Mouse (Mus musculus): Measurements from ENCODE around the gene Wipf3. TPM values are rescaled to one million over a fixed set of nuclear protein-coding genes. Genes with fewer than 3 reads are reported as not detected.

Gene Wipf3
- polyA plus RNA-seq, 1 experiment from 2014 or later: 4.5 TPM

DNA sequence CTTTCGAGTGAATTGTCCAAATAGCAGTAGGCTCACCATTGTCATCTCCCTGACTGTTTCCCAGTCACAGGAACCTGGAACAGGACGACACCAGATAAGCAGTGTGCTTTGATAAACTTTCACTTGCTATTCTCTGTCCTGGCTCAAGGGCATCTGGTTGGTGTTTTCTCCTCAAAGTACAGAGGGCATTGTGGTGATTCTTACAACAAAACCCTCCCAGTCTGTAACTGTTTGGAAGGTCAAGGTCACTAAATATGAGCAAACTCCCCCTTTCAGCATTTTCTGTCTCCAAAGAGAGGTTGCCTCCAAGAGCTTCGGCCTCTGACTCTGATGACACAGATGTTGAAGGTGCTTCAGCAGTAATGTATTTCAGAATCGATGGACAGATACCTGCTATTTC is 35.5 kb downstream of the Wipf3 start:
- no peaks in the 10 kb centered on the region for H3K27me3 ChIP-seq (replicated peaks; ENCODE audit: control insufficient read depth, insufficient read depth, low read length)
- ATAC-seq: no peak
- no peaks in the 10 kb centered on the region for H3K9me3 ChIP-seq (ENCODE audit: control insufficient read depth)
- H3K9ac ChIP-seq (ENCODE audit: low read depth, low read length): no peak overlapping the region
- TF ChIP-seq CTCF (IDR thresholded peaks at IDR 0.05; ENCODE audit: low read depth): no peak
- no peak overlapping the region for H3K4me3 ChIP-seq (ENCODE audit: low read depth, low read length)
- no peak overlapping the region for H3K27ac ChIP-seq (ENCODE audit: low read depth, low read length)
- H3K4me1 ChIP-seq (replicated peaks; ENCODE audit: control insufficient read depth, insufficient read depth, low read length): 0 out of 2 replicates have a peak, but pooled peaks cover under 1% of the 10 kb centered on the region
- H3K36me3 ChIP-seq (ENCODE audit: control insufficient read depth, insufficient read depth): no peaks in the 10 kb centered on the region
- WGBS: 78% methylated on average over 4 of the region's 4 CpGs
- no peak overlapping the region for H3K4me2 ChIP-seq (replicated peaks; ENCODE audit: low read depth)

GRCm38 (mm10) chr6:54467371-54467770 is 38.0 kb downstream of the Wipf3 start:
- Histone ChIP-seq H3K36me3 (ENCODE audit: control insufficient read depth, insufficient read depth) (no peaks in the 10 kb centered on the region), H3K4me2 (replicated peaks; ENCODE audit: low read depth) (no peak overlapping the region), H3K27ac (ENCODE audit: low read depth, low read length) (no peak overlapping the region), H3K4me3 (ENCODE audit: low read depth, low read length) (no peak overlapping the region), H3K27me3 (replicated peaks; ENCODE audit: control insufficient read depth, insufficient read depth, low read length) (no peaks in the 10 kb centered on the region), H3K9me3 (ENCODE audit: control insufficient read depth) (no peaks in the 10 kb centered on the region), H3K4me1 (replicated peaks; ENCODE audit: control insufficient read depth, insufficient read depth, low read length) (0 out of 2 replicates have a peak, but pooled peaks cover 3% of the 10 kb centered on the region), H3K9ac (ENCODE audit: low read depth, low read length) (no peak overlapping the region)
- no peak for TF ChIP-seq CTCF (IDR thresholded peaks at IDR 0.05; ENCODE audit: low read depth)
- WGBS: 82% methylated on average over 3 of the region's 3 CpGs
- no peak for ATAC-seq

DNA sequence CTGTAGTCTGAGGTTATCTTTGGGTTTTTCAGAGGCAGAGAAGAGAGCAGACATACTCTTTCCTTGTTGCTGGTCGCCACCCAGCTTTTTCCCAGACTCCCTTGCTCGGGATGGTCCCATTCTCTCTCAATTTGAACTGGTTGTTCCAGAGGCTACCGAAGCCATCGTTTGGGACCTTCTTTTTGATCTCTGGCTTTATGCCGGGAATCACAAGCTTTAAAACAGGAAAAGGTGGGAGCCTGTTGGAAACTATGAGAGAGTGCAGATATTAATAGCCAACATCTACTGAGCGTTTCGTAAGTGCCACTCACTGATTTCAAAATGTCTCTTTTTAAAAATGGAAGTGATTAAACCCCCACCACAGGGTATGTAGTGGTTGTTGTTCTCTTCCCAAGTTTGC is 42.5 kb downstream of the Wipf3 start:
- H3K36me3 ChIP-seq (ENCODE audit: control insufficient read depth, insufficient read depth): no peaks in the 10 kb centered on the region
- peak overlapping the region; percentile 58 for H3K4me2 ChIP-seq (replicated peaks; ENCODE audit: low read depth)
- H3K27me3 ChIP-seq (replicated peaks; ENCODE audit: control insufficient read depth, insufficient read depth, low read length): no peaks in the 10 kb centered on the region
- 76% methylated on average over 7 of the region's 7 CpGs for whole genome bisulfite sequencing
- no peaks in the 10 kb centered on the region for H3K9me3 ChIP-seq (ENCODE audit: control insufficient read depth)
- H3K9ac ChIP-seq (ENCODE audit: low read depth, low read length): 0 out of 2 replicates have a peak overlapping the region, but pooled peaks have one; percentile 37
- no peak for ATAC-seq
- no peak overlapping the region for H3K4me3 ChIP-seq (ENCODE audit: low read depth, low read length)
- TF ChIP-seq CTCF (IDR thresholded peaks at IDR 0.05; ENCODE audit: low read depth): no peak
- 0 out of 2 replicates have a peak, but pooled peaks cover 3% of the 10 kb centered on the region for H3K4me1 ChIP-seq (replicated peaks; ENCODE audit: control insufficient read depth, insufficient read depth, low read length)
- no peak overlapping the region for H3K27ac ChIP-seq (ENCODE audit: low read depth, low read length)

DNA sequence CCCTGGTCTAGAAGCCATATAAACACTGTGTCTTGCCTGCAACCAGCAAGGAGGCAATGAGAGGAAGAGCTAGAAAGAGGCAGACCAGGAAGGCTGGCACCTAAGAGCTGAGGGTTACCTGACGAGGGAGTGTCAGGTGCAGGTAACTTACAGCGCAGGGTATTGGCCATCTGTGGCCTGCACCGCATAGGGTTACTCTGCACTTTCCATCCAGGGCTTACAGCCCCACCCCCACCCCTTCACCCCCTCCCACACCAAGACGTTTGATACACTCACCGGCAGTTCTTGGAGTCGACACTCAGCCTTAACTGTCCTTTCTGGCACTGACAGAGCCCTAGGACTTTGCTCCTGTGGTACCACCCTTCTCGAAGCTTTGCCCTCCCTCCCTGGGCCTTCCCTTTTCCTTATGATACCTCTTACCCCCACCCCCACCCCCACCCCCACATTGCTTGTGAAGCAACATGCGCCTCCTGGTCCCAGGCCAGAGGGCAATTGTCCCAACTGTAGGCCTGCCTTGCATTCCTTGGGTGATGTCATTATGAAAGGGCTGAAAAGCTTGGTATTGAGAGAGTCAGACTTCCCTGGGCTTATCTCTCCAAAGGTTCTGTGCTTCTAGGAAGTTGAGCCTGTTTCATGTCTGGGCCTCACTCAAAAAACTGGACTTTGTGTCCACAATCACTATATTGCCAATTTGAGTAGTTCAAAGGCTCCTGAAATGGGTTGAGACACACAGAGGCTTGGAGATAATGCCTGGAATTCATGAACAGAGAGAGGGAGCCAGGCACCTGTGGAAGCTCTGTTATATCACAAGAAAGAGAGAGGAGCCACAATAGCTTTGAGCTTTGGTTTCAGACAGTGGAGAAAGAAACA is 43.7 kb downstream of the Wipf3 start:
- no peaks in the 10 kb centered on the region for H3K36me3 ChIP-seq (ENCODE audit: control insufficient read depth, insufficient read depth)
- peak overlapping the region; percentile 58 for H3K4me2 ChIP-seq (replicated peaks; ENCODE audit: low read depth)
- H3K4me1 ChIP-seq (replicated peaks; ENCODE audit: control insufficient read depth, insufficient read depth, low read length): 0 out of 2 replicates have a peak, but pooled peaks cover 3% of the 10 kb centered on the region
- 35% methylated on average over 8 of the region's 8 CpGs for WGBS
- H3K9ac ChIP-seq (ENCODE audit: low read depth, low read length): peak overlapping the region; percentile 37; the same call in 1 of the 2 replicates
- no peaks in the 10 kb centered on the region for H3K27me3 ChIP-seq (replicated peaks; ENCODE audit: control insufficient read depth, insufficient read depth, low read length)
- ATAC-seq: peak; percentile 98
- 0 out of 2 replicates have a peak, but pooled peaks have one; percentile 39 for TF ChIP-seq CTCF (IDR thresholded peaks at IDR 0.05; ENCODE audit: low read depth)
- H3K9me3 ChIP-seq (ENCODE audit: control insufficient read depth): no peaks in the 10 kb centered on the region
- H3K4me3 ChIP-seq (ENCODE audit: low read depth, low read length): peak overlapping the region; percentile 39
- peak overlapping the region; percentile 88 for H3K27ac ChIP-seq (ENCODE audit: low read depth, low read length)

DNA sequence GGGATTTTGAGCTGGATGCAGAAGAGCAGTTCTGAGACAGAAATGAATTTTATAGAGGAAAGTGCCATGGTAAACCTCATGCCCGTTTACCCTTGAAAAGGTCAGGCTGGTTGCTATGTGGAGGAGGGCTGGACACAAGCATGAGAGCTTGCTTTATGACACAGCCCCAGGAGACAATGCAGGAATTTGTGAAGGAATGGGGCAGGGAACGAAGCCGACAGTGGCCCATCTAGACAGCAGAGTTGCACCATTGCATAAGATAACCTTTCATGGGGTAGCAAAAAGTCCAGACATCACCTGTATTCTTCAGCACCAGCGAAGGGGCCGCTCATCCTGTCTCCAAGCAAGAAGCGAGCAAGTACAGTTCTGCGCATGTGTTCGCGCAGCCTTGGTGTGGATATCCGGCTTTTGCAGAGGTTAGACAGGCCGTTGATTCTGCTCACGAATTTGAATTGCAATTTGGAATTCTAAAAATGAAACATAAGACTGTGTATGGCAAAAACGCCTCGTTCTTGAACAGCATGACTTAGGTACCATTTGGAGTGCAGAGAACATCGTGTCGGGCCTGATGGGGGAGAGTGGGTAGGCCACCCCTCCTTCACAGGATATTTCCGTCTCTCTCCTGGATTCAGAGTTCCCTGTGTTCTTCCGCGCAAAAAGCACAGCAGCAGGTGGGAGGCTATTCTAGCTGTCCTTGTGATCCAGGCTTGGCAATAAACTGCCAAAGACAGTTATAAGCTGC is 46.7 kb downstream of the Wipf3 start:
- no peak overlapping the region for H3K27ac ChIP-seq (ENCODE audit: low read depth, low read length)
- H3K27me3 ChIP-seq (replicated peaks; ENCODE audit: control insufficient read depth, insufficient read depth, low read length): no peaks in the 10 kb centered on the region
- TF ChIP-seq CTCF (IDR thresholded peaks at IDR 0.05; ENCODE audit: low read depth): no peak
- H3K9me3 ChIP-seq (ENCODE audit: control insufficient read depth): no peaks in the 10 kb centered on the region
- no peak overlapping the region for H3K4me3 ChIP-seq (ENCODE audit: low read depth, low read length)
- ATAC-seq: no peak
- H3K36me3 ChIP-seq (ENCODE audit: control insufficient read depth, insufficient read depth): no peaks in the 10 kb centered on the region
- H3K4me2 ChIP-seq (replicated peaks; ENCODE audit: low read depth): no peak overlapping the region
- H3K4me1 ChIP-seq (replicated peaks; ENCODE audit: control insufficient read depth, insufficient read depth, low read length): no peaks in the 10 kb centered on the region
- WGBS: 81% methylated on average over 19 of the region's 19 CpGs
- H3K9ac ChIP-seq (ENCODE audit: low read depth, low read length): no peak overlapping the region

- WGBS: 73% methylated on average over 5 of the region's 5 CpGs
- no peak overlapping the region for H3K4me3 ChIP-seq (ENCODE audit: low read depth, low read length)
- ATAC-seq: no peak
- H3K9ac ChIP-seq (ENCODE audit: low read depth, low read length): no peak overlapping the region
- H3K9me3 ChIP-seq (ENCODE audit: control insufficient read depth): no peaks in the 10 kb centered on the region
- no peak overlapping the region for H3K4me2 ChIP-seq (replicated peaks; ENCODE audit: low read depth)
- no peak overlapping the region for H3K27ac ChIP-seq (ENCODE audit: low read depth, low read length)
- H3K36me3 ChIP-seq (ENCODE audit: control insufficient read depth, insufficient read depth): no peaks in the 10 kb centered on the region
- H3K4me1 ChIP-seq (replicated peaks; ENCODE audit: control insufficient read depth, insufficient read depth, low read length): no peaks in the 10 kb centered on the region
- no peaks in the 10 kb centered on the region for H3K27me3 ChIP-seq (replicated peaks; ENCODE audit: control insufficient read depth, insufficient read depth, low read length)
- TF ChIP-seq CTCF (IDR thresholded peaks at IDR 0.05; ENCODE audit: low read depth): peak; percentile 76
Measured at GRCm38 (mm10) chr6:54478646-54479324, 49.4 kb downstream of the Wipf3 start.

All from intestine, postnatal 0 days (tissue).